Mouse (Mus musculus): Measurements from ENCODE around the gene Kcnma1.

- no peak for TF ChIP-seq CTCF (IDR thresholded peaks at IDR 0.05; ENCODE audit: control insufficient read depth, insufficient read depth, insufficient replicate concordance, low read depth, low read length)
- TF ChIP-seq POLR2A (IDR thresholded peaks at IDR 0.05; ENCODE audit: control insufficient read depth, low read depth, low read length), result no peak
Observed at GRCm38 (mm10) chr14:23746976-23747375, 267.3 kb downstream of the Kcnma1 start.

All from testis, adult 2 months (tissue).